Mouse (Mus musculus) left cerebral cortex, adult 2 months (tissue): ENCODE measurements around the gene Nfkbil1. TPM values are rescaled to one million over a fixed set of nuclear protein-coding genes. Genes with fewer than 3 reads are reported as not detected.

Experiments used
- DNase-seq, 2 experiments: peaks; one replicate each; pipeline ENCODE4 v3.0.0; 2021 to 2022; ENCODE audit warnings: low spot score in 2 of 2, mixed read lengths in 1 of 2; ENCODE audit errors: extremely low spot score in 1 of 2
- H3K27ac ChIP-seq: fragments of 200-600 bp; 2 replicates; pipeline ENCODE4 v1.8.1; 2022
- H3K4me3 ChIP-seq: fragments of 200-600 bp; 2 replicates; pipeline ENCODE4 v1.8.1; 2022
- CTCF ChIP-seq: fragments of 200-600 bp; IDR thresholded peaks from 2 replicates; pipeline ENCODE4 v1.8.1; 2022; ENCODE audit warnings: antibody characterized with exemption, mild to moderate bottlenecking, moderate library complexity
- intact Hi-C: fragments of 180-260 bp; cut with DNase I; formaldehyde crosslinking; loops from one replicate; pipeline ENCODE4 v1.15.1; 2025
- total RNA-seq, 2 experiments: library from RNA; stranded (reverse); gene quantifications; 2 replicates each; pipeline ENCODE4 v1.2.3; 2021

Gene Nfkbil1
- total RNA-seq, 2 experiments from 2014 or later = 13.0 to 16.1 TPM

GRCm38 (mm10) chr17:35262664-35263522, 27.3 kb upstream of the Nfkbil1 start, which contains the start of gene H2-D1:
Gene H2-D1 (plus strand): TSS chr17:35262730.
- H3K4me3 ChIP-seq = peak within 1 kb of the TSS; percentile 67
- intact Hi-C loops = no loop called here
- no peak for TF ChIP-seq CTCF
- peak; percentile 93 to 98 for DNase-seq
- peak within 1 kb of the TSS; percentile 17; the same call in 1 of the 2 replicates for H3K27ac ChIP-seq

- no peak for DNase-seq
- Histone ChIP-seq H3K27ac (no peak overlapping the region), H3K4me3 (no peak overlapping the region)
- TF ChIP-seq CTCF = no peak
- intact Hi-C loops = no loop called here
Observed at GRCm38 (mm10) chr17:35261651-35262050, 26.1 kb upstream of the Nfkbil1 start.

GRCm38 (mm10) chr17:35259621-35260020, 24.0 kb upstream of the Nfkbil1 start:
- Histone ChIP-seq H3K27ac (no peak overlapping the region), H3K4me3 (no peak overlapping the region)
- intact Hi-C loops = loop anchor here (5.0 kb wide), 1 partner anchor 43 kb away; no protein-coding TSS in a partner anchor
- no peak for TF ChIP-seq CTCF
- DNase-seq = no peak

- intact Hi-C loops = loop anchor here (1.0 to 5.0 kb wide), 2 partner anchors 16 to 44 kb away; no protein-coding TSS in a partner anchor
- TF ChIP-seq CTCF = no peak; the same call in 1 of the 2 replicates
- Histone ChIP-seq H3K27ac (no peak overlapping the region), H3K4me3 (no peak overlapping the region)
- DNase-seq = no peak
Observed at GRCm38 (mm10) chr17:35258492-35259478, 23.2 kb upstream of the Nfkbil1 start.

- peak overlapping the region; percentile 60 for H3K27ac ChIP-seq
- TF ChIP-seq CTCF = peak; percentile 92
- DNase-seq = peak; percentile 90
- intact Hi-C loops = loop anchor here (1.0 to 5.0 kb wide), 2 partner anchors 16 to 44 kb away; no protein-coding TSS in a partner anchor
- peak overlapping the region; percentile 46 for H3K4me3 ChIP-seq
Observed at GRCm38 (mm10) chr17:35257824-35258491, 22.4 kb upstream of the Nfkbil1 start.

GRCm38 (mm10) chr17:35257378-35257777, 21.8 kb upstream of the Nfkbil1 start:
- intact Hi-C loops = loop anchor here (5.0 kb wide), 1 partner anchor 45 kb away; no protein-coding TSS in a partner anchor
- no peak for TF ChIP-seq CTCF
- no peak for DNase-seq
- Histone ChIP-seq H3K27ac (no peak overlapping the region), H3K4me3 (no peak overlapping the region)

- no peak for TF ChIP-seq CTCF
- intact Hi-C loops = loop anchor here (5.0 kb wide), 1 partner anchor 47 kb away; no protein-coding TSS in a partner anchor
- DNase-seq = no peak
- no peak overlapping the region for H3K4me3 ChIP-seq
- H3K27ac ChIP-seq = no peak overlapping the region
Observed at GRCm38 (mm10) chr17:35255704-35256103, 20.1 kb upstream of the Nfkbil1 start.

- no peak overlapping the region for H3K27ac ChIP-seq
- no peak for DNase-seq
- TF ChIP-seq CTCF = no peak
- intact Hi-C loops = loop anchor here (5.0 kb wide), 1 partner anchor 47 kb away; no protein-coding TSS in a partner anchor
- no peak overlapping the region for H3K4me3 ChIP-seq
Observed at GRCm38 (mm10) chr17:35255301-35255700, 19.7 kb upstream of the Nfkbil1 start.

GRCm38 (mm10) chr17:35254241-35255098, 18.9 kb upstream of the Nfkbil1 start:
- no peak overlapping the region for H3K4me3 ChIP-seq
- DNase-seq = peak in 1 of 2 experiments; percentile 54
- intact Hi-C loops = loop anchor here (5.0 kb wide), 1 partner anchor 48 kb away; no protein-coding TSS in a partner anchor
- H3K27ac ChIP-seq = no peak overlapping the region
- peak; percentile 91 for TF ChIP-seq CTCF
